Mouse (Mus musculus) kidney, postnatal 36 days (tissue): Measurements from ENCODE around the gene Hmga2.

Source experiments
- DNase-seq, 2 experiments: peaks; one replicate each; pipeline ENCODE4 v3.0.0; 2021 to 2022; ENCODE audit warnings: mixed read lengths in 2 of 2

The Hmga2 gene

DNA sequence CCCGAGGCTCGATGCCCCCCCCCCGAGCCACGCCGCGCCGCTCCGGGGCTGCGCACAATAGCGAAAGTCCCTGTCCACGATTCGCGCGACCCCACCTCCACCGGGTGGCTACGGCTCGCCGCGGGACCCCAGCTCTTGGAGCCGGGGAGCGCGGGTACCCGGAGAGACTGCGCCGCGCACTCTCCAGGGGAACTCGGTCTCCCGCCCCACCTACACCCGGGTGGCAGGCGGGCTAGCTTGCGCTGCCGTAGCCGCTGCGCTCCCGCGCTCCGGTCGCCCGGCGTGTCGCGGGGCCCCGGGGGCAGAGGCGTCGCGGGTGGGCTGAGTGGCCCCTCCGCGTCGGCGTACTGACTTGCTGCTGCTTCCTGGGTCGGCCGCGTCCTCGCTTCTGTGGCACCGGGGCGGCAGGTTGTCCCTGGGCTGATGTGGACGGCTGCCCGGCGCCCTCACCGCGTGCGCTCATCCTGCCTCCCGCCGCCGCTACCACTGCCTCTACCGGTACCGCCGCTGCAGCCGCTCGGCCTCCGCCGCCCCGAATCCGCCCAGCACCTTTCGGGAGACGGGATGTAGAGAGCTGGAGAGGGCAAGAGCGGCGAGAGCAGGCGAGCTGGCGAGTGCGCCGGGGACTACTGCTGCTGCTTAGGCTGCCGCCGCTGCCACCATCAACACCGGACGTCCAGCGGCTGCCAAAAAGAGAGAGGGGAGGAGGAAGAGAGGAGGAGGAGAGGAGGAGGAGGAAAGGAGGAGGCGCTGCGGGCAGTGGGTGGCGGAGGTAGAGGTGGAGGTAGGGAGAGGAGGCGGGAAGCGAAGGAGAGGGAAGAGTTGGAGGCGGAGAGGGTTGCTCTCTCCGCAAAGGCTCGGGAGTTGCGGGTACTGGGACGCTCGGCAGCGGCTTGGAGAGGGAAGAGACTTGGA, at the start of gene Hmga2:
Gene Hmga2, minus strand, starts transcription at position 869 of the 915 bp plus-strand sequence.
- DNase-seq, result peak; percentile 16 to 53

DNA sequence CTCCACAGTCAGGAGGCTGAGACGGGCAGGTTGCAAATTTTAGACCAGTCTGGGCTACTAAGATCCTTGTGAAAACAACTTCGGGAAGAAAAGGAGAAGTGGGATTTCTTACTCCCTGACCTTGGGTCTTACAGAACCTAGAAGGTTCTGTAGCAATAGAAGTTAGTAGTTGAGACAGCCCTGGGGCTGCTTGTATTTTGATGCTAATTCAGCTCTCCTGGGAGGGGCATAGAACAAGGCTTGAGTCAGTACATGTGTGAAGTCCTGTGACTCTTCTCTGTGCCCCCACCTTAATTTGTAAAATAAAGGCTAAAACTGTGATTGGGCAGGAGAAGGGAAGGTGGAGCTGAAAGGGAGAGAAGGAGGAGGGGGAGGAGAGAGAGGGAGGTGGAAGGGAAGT, 46.7 kb upstream of the Hmga2 start:
- DNase-seq, result no peak

DNA sequence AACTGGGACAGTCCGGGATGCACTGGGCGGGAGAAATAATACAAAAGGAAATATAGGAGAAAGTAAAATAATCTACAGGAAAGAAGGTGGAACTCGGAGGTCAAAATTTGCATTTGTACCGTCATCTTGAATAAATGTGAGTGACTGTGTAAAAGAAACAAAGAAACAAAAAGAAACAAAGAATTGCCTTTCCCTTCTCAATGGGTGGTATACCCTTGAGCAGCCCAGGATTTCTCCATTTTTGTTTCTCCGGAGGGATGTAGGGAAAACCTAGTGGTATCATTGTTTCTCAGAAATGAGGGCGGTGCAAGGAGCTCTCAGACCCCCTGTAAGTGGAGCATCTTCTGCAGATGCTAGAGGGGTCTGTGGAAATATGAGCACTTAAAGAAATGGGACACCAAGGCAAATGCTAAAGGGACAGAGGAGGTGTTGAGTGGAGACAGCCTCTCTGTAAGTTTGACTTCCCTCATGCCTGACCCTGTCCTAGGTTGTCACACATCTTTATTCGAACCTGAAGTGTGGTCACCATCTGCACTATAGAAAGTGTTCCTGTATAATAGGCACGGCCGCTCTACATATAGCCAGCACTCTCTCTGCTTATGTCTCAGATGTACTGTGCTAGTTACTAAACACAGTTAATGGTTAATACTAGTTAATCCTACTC, 45.8 kb upstream of the Hmga2 start:
- no peak for DNase-seq

DNA sequence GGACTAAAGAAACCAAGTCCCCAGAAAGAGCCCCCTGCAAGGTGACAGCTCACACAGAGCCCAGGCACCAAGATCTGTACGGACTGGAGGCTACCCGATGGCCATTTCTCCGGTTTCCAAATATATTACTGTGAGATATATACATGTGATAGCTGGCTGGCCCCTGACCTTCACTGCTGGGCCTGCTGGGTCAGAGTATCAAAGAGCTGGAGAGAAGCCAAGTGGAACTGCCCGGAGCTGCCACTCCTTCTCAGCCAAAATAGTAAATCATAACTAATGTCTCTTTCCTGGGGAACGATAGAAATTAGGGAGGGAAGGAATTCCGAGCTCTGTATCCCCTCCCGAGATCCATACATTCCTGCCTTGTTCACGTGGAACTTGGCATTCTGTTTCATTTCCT, 40.0 kb upstream of the Hmga2 start:
- peak; percentile 11 to 22 for DNase-seq

DNA sequence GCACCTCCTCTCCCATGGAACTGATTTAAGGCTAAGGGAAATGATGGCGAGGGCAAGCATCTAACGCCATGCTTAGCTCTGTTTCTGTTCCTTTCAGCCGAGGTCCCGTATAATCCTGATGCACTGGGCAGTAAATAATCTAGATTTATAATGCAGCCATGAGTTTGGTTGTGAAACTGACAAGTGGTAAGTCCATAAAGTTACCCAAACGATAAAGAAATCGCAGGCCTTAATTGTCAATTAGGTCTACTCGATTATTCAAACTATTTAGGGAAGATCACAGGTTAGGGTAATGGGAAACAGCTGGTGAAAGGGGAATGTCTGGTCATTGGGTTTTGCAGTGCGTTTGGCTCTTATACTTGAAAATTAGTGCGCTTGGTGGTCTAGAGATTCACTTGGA, 37.5 kb upstream of the Hmga2 start:
- no peak for DNase-seq

DNA sequence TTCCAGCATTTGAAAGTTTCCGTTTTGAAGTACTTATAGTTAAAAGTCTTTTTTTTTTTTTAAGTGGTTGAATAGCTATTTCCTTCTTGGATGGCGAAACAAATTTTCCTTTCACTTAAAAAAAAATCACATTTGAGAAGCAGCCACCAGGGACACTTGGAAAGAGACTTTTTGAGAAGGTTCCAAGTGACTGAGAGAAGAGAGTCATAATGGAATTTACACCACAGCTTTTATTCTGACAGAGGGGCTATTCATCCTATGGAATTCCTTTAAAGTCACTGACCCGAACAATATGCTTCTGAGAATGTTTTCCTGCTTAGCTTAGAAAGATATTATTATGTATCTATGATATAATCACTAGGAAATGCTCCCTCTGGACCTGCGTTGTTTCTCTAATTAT, 36.7 kb upstream of the Hmga2 start:
- no peak for DNase-seq

DNA sequence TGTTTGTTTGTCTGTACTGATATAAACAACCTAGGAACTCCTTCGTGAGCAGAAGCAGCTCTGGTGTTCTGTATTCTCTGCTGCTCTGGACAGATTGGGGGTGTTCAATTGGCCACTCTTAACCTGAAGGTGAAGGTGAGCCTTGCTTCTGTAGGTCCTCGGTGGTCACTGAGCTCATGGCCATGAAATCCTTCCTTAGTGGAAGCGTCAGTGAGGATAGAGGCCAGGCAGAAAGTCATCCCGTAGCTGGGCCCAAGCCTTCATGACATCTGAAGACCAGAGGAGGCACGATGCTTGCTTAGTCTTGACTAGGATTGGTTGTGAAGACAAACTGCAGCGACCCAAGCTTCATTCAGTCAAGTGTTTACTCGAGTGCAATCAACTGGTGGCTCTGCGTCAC, 35.9 kb upstream of the Hmga2 start:
- no peak for DNase-seq

DNA sequence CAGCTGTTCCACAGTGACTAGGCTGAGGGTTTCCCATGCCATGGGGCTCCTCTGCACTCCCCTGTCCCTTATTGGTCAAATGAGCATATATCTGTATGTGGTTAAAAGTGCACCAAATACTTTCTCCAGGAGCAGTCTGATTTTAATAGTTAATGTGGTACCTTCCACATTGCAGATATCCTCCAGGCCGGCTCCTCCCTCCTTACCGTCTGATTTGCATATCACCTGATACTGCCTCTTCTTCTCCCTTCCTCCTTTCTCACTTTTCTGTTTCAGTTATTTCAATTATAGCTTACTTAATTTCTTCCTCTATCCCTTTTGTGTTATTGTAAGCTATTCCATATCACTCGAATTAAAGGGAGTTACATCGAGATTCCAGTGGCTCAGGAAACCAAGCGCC, 27.7 kb upstream of the Hmga2 start:
- no peak for DNase-seq

DNA sequence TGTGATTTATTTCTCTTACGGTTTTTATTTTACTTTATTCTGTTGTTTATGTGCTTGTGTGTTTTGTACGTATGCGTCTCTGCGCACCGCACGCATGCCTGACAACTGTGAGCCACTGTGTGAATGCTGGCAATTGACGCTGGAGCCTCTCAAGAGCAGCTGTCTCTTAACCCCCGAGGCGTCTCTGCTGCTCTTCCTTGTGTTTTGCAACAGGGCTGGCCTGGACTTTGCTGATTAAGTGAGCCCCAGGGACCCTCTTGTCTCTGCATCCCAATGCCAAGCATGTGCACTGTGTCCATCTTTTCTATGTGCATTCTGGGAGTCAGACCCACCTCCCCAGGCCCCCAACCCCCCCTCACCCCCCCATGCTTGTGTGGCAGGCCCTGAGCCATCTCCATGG, 24.5 kb upstream of the Hmga2 start:
- no peak for DNase-seq

DNA sequence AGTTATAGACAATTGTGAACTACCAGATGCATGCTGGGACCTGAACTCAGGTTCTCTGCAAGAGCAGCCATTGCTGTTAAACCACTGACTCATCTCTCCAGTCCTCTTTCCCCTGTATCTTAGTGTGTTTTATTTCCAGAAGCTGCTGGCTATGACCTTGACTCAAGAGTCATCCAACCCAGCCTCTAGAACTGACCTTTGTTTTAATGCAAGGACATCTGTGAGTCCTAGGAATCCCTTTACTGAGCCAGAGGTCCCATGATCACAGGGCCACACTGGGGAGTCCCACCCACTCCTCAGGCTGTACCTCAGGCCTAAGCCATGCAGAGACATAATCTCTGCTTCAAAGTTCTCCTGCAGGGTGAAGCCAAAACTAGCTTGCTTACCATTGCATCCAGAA, 21.8 kb upstream of the Hmga2 start:
- DNase-seq, result no peak

DNA sequence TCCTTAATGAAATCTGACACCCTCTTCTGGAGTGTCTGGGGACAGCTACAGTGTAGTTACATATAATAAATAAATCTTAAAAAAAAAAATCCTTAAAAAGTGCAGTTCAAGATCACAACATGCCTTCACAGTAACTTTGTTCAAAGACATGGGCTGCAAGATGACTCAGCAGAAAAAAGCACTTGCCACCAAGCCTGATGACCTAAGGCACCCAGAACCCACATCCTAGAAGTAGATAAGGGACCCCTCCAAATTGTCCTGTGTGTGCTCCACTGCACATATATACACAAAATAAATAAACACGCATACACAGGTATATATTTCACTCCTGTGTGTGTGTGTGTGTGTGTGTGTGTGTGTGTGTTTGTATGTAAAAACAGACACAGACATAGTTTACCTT, 18.4 kb upstream of the Hmga2 start:
- no peak for DNase-seq

DNA sequence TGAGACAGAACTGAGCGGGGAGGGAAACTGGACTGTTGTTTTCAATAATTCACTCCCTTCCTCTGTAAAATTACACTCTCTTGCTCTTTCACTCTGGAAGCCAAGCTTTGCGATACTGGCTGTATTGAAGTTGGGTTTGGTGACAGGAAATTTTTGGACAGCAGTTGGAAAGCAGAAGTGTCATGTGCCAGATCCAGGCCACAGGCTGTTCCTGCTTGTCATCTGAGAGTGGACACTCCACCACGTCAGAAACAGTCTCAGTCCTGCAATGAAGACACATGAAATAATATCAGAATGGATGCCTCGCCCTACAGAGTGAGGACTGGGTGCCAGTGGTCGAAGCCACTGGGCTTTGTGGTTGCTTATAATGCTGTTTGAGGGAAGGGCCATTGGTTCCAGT, 15.2 kb upstream of the Hmga2 start:
- no peak for DNase-seq

DNA sequence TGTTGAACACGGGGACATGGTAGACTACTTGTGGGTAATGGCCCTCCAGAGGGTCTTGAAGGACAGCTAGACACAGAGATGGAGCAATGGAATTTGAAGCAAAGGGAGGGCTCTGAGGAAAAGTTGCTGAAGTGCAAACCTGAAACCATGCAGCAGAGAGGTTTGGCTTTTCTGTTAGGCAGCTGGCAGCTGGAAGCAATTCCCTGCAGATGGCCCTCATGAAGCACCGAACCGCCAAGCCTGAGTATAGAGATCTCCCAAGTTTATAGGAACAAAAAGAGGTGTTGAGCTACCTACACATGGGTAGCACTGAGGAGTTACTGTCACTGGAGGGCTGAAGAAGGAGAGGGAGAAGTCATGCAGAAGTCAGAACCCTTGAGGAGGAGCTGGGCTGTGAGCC, 13.3 kb upstream of the Hmga2 start:
- DNase-seq, result no peak

DNA sequence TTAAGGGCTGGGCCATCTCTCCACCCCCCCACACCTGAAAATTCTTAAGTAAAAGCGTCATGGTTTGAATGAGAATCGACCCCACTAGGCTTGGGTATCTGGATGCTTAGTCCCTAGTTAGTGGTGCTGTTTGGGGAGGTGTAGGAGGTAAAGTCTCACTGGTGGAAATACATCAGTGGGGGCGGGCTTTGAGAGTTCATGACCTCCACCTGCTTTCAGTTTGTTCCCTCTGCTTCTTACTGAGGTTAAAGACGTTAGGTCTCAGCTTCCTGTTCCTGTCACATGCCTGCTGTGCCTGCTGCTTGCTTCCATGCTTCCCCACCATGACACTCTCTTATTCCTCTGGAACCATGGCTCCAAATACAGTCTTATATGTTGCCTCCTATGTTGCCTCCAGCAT, 12.3 kb upstream of the Hmga2 start:
- no peak for DNase-seq

DNA sequence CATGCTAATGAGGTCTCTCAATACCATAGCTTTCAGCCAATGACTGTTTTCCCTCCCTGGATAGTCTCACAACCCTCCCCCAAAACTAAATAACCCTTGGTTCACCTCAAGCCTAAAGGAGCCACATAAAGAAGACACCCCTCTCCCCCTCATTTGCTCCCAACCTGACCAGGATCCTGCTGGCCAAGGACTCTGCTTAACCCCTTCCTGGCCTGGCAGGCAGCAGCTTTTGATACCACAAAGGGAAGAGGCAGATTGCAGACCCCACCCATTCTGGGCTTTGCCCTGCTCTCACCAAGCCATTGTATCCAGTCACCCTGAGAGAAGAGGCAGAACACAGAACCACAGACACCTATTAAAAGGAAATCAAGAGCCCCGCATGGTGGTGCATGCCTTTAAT, 11.6 kb upstream of the Hmga2 start:
- DNase-seq, result no peak

DNA sequence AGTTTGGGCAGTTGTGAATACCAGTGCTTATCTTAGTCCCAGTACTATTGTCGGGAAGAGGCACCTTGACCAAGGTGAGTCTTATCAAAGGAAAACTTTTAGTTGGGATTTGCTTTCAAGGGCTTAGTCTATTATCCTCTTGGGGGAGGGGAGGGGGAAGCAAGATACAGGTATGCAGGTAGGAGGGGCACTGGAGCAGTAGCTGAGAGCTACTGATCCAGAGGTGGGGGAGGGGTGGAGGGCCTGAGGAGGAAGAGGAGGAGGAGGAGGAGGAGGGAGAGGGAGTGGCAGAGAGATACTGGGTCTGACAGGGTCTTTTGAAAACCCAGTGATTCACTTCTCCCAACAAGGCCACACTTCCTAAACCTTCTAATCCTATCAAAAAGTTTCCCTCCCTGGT, 9.2 kb upstream of the Hmga2 start:
- DNase-seq, result no peak

DNA sequence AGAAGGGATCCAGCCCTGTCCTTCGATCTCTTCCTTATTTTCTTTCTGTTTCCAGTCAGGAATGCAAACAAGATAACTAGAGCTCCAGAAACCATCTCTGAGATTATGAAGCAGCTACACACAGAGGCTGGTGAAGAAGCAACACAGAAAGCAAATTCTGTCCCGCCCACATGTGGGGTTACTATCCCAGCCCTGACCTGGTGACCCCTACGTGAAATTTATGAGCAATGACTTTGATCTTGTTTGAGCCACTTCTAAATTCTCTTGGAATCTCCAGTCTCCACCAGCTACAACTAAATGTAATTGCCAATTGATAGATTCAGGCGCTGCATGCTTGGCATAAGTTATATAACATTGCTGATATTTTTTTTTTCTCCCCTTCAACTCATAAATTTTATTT, 7.9 kb upstream of the Hmga2 start:
- no peak for DNase-seq

DNA sequence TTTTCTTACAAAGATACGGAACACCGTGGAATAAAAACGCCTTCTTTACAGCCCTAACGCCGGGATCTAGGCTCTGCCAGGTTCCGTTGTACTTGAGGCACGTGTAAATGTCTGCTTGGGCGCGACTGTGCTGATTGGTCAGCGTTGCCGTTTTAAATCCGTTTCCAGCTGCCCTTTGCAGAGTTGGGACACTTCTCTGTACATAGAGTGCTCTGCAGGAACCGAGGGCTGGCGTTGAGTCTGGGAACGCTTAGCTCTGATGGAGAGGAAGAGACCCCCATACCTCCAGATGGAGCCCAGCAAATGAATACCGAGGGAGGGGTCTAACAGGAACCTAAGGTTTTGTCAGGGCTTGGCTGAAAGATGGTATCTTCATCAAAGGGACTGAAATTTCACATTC, 1.9 kb upstream of the Hmga2 start:
- DNase-seq, result peak; percentile 11 to 31

DNA sequence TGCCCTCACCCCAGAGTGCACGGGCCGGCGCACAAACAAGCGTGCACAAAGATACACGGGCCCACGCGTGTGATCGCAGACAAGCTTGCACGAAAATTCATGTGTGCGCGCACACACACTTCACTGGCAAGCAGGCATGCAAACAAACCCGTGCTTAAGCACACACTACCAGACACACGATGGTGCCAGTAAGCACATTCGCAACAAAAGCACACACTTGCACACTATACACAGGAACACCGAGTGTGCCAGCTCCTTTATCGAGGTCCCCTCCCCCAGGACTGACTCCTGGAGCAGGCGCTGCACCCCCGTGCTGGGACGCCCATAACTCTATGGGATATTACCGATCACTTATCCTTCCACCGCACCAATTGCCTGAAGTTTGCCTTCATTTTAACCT, 1.2 kb upstream of the Hmga2 start:
- DNase-seq, result peak; percentile 1 to 15

DNA sequence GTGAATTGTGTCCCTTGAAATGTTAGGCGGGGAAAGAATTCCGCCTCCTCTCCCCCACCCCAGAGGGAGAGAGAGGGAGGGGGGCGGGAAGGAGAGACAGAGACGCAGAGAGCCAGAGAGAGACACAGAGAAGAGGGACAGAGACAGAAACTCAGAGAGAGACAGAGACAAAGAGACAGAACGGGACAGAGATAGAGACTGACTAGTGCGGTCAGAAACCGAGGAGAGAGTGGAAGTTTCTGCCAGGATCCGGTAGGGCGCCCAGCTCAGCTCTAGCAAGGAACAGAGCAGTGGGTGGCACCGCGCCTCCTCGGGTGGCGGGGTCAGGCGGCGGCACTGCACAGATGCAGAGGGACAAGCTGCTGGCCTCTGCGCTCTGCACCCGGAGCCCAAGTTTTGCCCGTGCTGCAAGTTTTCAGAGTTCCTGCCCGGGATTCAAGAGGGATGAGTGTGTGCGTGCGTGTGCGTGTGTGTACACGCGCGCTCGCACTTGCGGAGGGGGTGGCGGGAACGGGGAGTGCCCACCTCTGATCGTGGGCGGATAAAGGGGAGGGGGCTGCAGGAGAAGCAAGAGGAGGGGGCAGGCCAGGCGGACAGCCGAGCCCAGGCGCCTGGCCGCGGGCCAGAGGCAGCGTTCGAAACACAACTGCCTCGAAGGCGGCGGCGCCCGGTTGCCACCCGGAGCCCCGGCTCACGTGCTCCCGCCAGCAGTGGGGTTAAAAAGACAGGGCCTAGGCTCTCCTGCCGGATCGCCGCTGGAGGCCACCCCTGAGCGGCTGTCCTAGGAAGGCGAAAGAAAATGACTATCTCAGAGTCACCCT, 457 bp upstream of the Hmga2 start:
- DNase-seq, result peak; percentile 55 to 70

DNA sequence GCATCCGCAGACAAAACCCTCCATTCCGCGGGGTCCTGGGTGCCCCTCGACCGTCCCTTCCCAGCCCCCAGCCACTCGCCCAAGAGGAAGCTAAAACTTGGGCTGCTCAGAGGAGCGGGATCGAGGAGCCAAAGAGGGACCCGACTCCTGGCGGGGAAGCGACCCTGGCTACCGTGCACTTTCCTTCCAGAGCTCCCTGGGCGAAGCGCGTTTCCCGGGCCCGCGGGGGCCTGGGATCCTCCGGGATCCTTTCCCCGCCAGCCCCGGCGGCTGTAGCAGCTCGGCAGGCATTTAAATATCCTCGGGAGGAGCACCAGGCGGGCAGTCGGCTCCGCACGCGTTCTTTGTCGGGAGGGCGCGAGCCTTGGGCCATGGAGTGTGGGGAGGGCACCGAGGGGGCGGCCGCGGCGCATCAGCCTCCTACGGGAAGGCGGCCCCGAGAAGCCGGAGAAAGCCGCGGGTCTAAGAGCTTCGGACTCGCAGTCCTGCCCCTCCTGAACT, 1.2 kb downstream of the Hmga2 start:
- peak in 1 of 2 experiments; percentile 19 for DNase-seq

DNA sequence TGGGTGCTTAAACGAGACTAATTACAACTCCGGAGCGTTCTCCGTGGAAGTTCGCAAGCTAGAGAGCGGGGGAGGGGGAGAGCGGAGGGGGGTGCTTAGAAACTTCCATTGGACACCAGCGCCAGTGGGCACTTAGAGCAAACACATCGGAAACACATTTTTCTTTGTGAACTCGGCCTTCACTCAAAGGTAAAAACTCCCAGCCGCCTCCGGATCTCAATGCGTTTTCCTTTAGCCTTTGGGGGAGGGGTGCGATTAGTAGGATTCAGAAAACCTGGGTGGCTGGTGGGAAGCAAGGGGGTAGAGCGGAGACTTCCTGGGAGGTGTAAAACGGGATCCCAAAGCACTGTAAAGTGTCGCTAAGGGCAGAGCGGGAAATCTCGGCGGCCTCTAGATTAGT, 2.0 kb downstream of the Hmga2 start:
- peak in 1 of 2 experiments; percentile 8 for DNase-seq

DNA sequence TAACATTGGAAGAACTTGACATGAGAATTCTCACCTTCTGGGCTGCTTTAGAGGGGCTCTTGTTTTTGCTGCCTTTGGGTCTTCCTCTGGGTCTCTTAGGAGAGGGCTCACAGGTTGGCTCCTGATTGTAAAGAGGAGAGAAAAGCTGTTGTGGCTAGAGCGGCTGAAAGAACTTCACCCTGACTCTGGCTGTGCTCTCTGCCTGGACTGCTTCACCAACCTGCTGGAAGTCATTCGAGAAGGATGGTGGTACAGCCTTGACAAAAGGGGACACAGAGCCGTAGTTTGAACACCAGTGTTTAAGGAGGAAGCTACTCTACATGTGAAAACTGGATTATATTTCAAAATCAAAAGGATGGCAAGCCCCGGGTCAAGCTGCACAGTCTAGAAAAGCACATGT, 3.1 kb downstream of the Hmga2 start:
- no peak for DNase-seq
